Mouse (Mus musculus) left cerebral cortex, postnatal 10 days (tissue): ENCODE data around the gene Ralb. TPM values are rescaled to one million over a fixed set of nuclear protein-coding genes. Genes with fewer than 3 reads are reported as not detected.

Experiments
- DNase-seq, 2 experiments: peaks; one replicate each; pipeline ENCODE4 v3.0.0; 2021 to 2022; ENCODE audit warnings: low spot score in 2 of 2, mixed read lengths in 1 of 2; ENCODE audit errors: extremely low spot score in 1 of 2
- intact Hi-C: fragments of 180-260 bp; cut with DNase I; formaldehyde crosslinking; loops from one replicate; pipeline ENCODE4 v1.15.1; 2025
- total RNA-seq, 2 experiments: library from RNA; stranded (reverse); gene quantifications; 2 replicates each; pipeline ENCODE4 v1.2.3; 2021

Ralb gene
- total RNA-seq, 2 experiments from 2014 or later, result 32.3 to 33.9 TPM

DNA sequence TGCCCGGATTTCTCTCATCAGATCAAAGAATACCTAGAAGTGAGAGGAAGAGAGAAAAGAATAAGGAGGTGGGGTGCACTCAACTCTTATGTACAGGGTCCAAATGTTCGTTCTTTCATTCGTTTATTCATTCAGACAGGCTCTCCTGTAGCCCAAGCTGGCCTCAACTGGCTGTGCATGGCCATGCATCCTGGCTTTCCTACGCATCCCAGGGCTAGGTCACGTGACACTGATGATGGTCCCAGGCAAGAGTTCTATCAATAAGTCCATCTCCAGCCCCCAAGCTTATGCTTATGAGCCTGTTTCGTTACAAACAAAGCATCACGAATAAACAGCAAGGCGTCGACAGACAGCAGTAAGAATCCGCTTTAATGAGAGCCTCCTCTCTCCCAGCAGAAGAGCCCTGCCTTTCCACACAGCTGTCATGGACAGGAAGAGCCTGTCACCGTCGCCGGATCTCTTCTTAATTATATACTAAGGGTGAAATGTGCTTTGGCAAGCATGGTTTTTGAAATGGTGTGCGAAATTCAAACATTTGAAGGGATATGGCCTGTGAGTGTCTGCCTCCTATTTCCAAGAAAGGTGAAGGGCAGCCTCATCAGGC lies 32.7 kb downstream of the Ralb start:
- intact Hi-C loops, result no loop called here

DNA sequence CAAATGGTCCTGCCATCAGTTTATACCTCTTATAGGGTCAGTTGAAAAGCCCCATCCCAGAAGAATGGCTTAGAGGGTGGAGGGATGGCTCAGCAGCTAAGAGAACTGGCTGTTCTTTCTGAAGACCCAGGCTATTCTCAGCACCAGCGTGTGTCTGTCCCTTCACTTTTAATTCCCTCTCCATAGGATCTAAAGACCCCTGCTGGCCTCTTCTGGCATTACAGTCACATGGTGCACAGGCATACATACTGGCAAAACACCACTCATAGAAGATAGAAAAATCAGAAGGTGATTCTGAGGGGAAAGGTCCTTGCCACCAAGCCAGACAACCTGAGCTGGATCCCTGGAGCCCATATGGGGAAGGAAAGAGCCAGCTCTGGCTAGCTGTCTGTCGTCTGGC lies 41.2 kb downstream of the Ralb start:
- peak in 1 of 2 experiments; percentile 50 for DNase-seq
- intact Hi-C loops, result no loop called here

More for the DNA sequence above, 32.7 kb downstream of the Ralb start:
- DNase-seq, result no peak

DNA sequence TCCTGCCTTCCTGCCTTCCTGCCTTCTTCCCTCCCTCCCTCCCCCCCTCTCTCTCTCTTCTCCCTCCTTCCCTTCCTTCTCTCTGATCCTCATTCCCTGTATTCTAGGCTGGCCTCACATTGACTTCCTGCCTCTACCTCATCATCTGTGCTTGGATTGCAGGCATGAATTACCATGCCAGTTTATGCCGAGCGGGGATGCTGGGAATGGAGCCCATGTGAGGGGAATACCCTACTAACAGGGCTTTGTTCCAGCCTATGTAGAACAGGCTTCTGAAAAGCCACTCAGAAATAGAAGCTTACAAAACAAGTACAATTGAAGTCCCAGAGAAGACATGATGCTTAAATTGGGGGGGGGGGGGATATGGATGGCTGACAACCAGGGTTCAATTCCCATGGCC lies 44.5 kb downstream of the Ralb start:
- no peak for DNase-seq
- intact Hi-C loops, result no loop called here

DNA sequence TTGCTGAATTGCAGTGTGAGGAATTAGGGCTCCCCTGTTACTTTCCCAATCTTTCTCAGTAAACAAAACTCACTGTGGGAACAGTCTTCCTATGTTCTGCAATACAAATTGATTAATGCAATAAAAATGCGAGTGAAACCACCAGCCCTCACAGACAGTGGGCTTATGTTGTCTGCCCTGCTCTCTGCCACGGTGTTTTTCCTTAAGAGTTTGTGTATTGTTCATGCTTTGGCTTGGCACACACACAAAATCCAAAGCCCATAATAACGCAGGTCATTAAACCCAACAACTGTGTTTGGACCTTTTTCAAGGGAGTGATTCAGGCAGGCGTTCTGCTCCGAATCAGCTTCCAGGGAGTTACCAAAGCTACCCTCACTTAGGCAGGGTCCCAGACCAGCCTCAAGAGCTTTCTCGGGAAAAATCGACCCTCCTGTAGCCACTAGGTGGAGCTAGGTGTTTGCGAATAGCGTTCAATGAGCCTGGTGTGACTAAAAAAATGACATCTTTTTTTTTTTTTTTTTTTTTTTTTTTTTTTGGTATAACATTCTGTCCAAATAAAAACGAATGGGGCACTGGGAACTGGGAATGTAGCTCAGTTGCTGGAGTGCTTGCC lies 46.5 kb downstream of the Ralb start:
- DNase-seq, result peak; percentile 66 to 69
- intact Hi-C loops, result loop anchor here (10.0 kb wide), 2 partner anchors 217 to 467 kb away; no protein-coding TSS in a partner anchor

DNA sequence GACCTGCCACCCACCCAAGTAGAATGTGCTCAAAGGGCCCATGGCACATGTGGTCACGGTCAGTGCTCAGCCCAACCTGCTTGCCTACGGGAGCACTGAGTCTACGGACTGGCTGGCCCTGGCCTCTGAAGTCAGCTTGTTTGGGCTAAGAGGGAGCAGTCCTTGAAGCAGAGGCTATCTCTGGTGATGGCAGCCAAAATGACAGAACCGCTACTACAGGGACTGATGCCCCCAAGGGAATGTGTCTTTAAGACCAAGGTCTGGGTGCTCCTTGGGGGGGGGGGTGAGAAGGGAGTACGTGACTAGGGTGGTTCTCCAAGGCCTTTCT lies 47.1 kb downstream of the Ralb start:
- intact Hi-C loops, result loop anchor here (10.0 kb wide), 2 partner anchors 217 to 467 kb away; no protein-coding TSS in a partner anchor
- no peak for DNase-seq

DNA sequence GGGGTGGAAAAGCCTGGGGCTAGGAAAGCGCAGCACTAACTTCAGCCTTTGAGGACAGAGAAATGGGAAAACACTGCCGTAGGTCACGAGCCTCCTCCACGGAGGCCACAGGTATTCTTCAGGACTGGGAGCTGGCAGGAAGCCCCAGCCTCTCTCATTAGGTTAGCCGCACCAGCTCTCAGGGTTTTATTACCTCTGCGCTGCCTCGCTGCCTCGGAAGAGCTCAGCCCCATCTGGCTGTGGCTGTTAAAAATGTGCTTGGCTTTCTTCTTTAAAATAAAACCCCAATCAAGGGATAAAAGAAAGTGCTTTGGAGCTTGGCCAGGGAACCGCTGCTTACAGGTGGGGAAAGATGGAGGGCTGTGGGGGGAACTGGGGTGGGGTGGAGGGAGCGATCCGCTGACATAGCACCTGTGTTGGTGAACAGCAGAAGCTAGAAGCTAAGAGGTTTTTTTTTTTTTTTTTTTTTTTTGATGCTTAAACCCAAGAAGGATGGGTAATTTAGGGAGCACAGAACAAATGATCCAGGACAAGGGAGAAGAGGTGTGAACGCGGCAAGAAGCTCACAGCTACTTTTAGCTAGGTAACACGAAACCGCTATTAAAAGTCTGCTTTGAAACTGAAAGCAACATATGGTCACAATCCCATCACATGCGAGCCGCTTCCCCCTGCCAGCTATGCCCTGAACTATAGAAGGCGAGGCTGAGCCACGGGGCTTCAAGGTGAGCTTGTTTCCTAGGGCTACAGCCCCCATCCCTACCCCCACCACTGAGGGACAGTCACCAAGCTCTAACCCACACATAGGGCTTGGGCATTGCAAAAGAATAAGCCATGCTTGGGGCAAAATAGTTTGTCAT lies 47.7 kb downstream of the Ralb start:
- DNase-seq, result no peak
- intact Hi-C loops, result loop anchor here (10.0 kb wide), 2 partner anchors 218 to 468 kb away; no protein-coding TSS in a partner anchor

DNA sequence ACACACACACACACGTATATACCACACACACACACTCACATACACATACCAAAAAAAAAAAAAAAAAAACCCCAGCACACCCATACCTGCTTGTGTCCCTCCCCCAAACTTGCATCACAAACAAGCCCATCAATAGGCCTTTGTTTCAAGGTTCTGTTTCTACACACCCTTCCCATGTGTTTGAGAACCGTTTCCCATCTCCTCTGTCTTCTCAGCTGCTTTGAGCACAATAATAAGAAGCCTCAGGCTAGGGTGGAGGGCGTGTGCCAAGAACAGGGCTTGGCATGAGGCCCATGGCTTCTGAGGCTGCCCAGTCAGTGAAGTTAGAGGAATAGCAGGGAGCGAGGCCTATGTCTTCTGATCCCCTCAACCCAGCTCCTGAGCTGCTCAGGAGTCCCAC lies 50.9 kb downstream of the Ralb start:
- intact Hi-C loops, result loop anchor here (10.0 kb wide), 2 partner anchors 221 to 471 kb away; no protein-coding TSS in a partner anchor
- peak; percentile 49 to 63 for DNase-seq

DNA sequence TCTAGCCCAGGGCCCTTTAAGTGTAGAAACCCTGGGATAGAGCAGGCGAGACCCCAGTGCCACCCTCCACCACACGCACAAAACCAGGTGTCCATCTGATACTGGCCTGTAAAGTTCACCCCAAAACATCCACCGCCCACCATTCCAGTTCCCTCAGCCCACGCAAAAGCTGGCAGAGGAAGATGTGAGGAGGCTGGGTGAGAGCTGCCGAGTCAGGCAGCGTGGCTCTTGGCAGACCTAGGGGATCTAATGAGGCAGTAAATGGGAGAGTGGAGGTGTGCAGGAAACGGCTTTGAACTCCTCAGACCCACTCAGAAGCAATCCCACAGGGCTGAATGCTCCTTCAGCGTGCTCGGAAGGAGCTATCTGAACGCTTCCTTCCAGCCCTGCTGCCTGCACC lies 53.2 kb downstream of the Ralb start:
- intact Hi-C loops, result loop anchor here (10.0 kb wide), 2 partner anchors 223 to 473 kb away; no protein-coding TSS in a partner anchor
- DNase-seq, result no peak

DNA sequence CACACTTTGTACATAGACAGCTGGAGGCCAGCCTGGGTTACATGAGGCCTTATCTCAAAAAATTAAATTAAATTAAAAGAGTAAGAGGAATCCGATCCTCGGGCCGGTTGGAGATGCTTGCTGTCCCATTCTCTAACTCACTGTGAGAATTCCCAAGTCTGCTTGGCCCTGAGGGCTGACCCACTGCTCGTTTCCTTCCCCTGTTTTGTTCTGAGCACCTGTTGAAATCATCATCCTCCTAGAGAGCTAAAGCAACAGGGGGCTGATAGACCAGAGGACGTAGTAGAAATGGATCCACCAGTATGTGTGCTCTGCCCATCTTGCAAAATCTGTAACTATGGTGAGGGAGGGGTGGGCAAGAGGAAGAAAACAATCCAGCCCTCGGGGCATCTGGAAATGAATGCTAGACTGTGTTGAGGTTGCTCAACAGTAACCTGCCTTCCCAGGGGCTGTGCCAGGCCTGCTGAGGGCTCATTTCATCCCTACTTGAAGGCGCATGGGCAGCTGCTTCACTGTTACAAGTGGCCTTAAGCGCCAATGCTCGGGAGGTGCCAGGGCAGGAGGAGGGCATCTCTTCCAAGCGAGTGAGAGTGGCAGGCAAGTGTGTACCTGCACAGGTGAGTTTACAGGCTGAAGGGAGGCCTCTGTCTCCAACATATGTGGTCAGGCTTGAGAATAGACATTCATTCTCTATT lies 53.8 kb downstream of the Ralb start:
- DNase-seq, result no peak
- intact Hi-C loops, result loop anchor here (10.0 kb wide), 2 partner anchors 224 to 474 kb away; no protein-coding TSS in a partner anchor

DNA sequence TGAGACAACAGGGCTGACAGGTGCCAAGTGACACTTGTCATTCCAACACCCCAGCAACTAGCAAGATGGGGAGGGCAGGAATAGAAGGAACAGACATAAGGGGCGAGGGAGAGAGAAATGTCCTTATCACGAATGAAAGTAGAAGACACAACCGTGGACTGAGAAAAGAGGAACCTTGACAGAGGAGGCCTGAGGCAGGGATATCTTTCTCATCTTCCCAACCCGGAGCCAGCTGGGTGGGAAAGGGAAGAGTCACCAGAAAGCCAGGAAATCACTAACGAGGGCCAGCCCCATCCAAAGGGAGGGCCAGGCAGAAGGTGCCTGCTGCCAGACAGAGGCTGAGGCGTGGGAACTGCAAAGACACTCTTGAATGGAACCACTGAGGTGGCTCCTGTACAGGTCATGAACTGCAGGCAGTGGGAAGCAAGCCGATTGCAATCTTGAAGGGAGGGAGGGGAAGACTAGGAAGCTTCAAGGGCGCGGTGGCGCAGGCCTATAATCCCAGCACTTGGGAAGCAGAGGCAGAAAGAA lies 57.8 kb downstream of the Ralb start:
- no peak for DNase-seq
- intact Hi-C loops, result no loop called here

DNA sequence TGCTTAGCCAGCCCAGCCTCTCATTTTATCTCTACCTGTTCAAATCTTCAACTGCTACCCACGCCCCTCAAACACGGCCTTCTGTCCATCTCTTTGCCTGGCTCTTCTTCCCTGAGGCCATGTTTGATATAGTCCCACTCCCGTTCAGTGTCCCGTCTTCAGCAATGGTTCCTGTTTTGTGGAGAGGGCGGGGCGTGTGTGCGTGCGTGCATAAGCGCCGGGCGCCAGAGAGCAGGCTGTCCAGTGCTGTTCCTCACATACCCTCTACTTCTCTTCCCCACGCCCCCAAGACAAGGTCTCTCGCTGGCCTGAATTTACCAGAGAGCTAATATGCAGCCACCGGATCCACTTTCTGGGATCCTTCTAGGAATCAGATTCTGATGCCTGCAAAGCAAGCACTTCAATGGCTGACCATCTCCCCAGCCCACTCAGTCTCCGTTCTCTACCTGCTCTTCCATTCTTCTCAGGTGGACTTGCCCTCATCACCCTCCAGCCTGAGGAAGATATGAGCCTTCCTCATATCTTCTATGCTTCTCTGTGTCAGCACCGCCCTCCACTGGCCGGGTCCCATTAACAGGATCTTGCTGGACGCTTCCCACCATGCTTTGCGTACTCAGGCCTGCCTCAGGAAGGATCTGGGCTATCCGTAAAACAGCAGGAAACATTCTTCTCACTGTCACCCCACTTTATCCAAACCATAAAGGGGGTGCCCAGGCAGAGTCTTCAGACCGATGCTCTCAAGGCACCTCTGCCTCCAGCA lies 60.8 kb downstream of the Ralb start:
- DNase-seq, result no peak
- intact Hi-C loops, result no loop called here

DNA sequence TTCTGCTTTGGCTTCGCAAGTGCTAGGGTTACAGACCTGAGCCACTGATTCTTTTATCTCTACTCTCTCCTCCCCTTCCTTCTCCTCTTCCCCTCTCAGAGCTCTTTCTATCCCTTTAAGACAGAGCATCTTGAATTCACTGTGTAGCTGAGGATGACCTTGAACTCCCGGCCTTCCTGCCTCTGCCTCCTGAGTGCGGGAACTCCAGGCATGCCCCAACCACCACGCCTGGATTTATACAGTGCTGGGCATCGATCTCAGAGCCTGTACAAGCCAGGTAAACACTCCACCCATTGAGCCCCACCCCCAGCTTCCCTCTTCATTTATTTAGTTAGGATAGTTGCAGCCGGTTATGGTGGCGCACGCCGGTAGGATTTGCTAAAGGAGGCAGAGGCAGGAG lies 61.7 kb downstream of the Ralb start:
- no peak for DNase-seq
- intact Hi-C loops, result no loop called here

DNA sequence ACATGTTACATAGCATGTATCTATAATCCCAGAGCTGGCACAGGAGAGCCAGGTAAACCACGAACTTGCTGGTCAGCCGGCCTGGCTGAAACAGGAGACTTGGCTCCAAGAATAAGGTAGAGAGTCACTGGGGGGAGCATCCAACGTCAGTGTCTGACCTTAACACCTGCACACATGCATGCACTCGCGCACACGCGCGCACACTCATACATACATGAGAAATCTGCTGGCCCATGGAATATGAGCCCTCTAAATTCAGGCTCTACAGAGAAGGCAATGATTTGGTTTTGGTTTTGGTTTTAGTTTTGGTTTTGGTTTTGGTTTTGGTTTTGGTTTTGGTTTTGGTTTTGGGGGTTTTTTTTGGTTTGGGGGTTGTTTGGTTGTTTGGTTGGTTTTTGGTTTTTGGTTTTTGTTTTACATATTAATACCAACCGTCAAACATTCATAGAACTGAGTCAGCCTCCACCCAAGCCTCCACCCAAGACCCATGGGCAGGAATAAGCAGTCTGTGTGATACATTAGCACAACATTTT lies 66.4 kb downstream of the Ralb start:
- intact Hi-C loops, result loop anchor here (10.0 kb wide), 1 partner anchor 663 kb away; no protein-coding TSS in a partner anchor
- DNase-seq, result no peak

DNA sequence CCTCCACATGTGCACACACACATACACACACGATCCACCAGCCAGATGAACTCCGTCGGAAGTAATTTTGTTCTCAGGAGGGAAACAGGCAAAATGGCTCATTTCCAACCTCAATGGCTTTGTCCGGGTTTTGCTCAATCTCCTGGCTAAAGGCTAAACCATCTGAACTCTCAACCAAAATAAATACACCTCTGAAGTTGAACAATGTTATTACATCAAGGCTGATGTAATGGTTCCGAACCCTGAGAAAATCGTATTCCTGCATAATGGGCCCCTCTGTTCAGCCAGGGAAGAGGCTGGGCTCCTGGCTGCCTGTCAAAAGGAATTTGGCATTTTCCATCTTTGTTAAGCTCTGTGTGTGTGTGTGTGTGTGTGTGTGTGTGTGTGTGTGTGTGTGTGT lies 67.2 kb downstream of the Ralb start:
- DNase-seq, result no peak
- intact Hi-C loops, result loop anchor here (10.0 kb wide), 1 partner anchor 663 kb away; no protein-coding TSS in a partner anchor

DNA sequence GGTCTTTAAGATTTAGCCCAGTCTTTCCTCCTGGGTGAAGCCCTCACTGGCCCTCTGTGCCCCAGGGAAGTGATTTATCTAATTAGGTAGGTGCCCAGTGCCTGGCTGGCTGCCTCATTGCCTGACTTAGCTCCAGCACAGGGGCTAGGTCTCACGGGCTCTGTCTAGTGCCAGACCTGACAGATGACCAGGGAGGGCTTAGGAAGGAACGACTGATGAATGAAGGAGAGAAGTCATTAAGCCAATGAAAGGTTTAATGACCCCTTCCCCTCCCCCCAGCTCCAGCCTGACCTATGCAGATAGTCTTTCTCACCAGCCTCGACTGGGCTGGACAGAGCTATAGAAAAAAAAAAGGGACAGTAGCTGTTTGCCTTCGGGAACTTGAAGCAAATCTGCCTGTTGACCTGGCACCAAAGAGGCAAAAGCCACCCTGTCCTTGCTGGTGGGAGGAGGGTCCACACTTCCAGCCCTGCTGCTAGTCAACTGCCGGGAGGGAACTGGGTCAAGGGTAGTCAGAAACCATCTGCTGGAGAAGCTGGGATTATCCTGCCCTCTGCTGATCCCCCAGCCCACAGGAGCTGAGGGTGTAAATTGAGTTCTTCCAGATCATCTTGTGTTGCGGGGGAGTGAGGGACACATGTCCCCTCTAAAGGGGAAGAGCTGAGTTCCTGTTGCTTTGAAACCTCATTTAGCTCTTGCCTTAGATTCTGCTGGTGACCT lies 80.3 kb downstream of the Ralb start:
- no peak for DNase-seq
- intact Hi-C loops, result loop anchor here (10.0 kb wide), 1 partner anchor 170 kb away; no protein-coding TSS in a partner anchor

DNA sequence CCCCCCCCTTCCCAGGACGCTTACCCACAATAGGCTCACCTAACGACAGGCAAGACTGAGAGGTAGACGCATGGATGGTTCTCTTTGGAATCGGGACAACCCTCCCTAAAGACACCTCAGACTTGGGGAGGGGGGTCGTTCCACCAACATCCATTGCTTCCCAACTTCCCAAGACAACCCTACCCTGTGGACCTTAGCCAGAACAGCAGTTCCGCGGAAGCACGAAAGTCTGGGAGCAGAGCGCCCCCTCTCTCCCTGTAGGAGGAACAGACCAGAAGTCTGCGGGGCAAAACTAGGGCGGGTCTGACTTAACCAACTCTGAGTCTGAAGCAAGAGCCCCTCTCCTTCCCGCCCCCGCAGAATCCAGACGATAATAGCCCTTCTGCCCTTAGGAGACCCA lies 81.1 kb downstream of the Ralb start:
- intact Hi-C loops, result loop anchor here (2.0 to 10.0 kb wide), 2 partner anchors 169 to 329 kb away; no protein-coding TSS in a partner anchor
- peak; percentile 63 to 65 for DNase-seq

DNA sequence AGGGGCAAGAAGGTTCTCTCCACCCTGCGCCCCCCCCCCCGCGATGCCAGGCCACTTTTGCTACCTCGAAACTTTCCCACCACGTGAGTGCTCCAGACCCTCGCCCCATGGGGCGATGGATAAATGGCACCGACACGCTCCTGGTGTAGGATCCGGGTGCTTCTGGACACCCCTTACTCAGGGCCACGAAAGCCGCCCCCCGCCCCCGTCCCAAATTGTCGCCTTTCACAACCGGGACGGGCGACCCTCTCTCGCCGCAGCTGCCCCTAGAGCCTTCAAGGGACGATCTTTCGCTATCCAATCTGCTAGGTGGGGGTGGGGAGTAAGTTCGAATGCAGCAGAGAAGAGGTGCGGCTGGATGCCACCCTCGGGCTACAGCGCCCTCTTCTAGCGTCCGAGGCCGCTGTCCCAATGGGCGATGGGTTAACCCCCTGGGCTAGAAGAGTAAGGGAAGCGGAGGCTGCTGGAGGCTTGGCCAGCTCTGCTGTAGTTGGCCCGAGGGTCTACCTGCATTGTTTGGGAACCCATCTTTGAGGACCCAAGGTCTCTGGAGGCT lies 82.1 kb downstream of the Ralb start:
- intact Hi-C loops, result loop anchor here (2.0 to 10.0 kb wide), 2 partner anchors 168 to 328 kb away; no protein-coding TSS in a partner anchor
- no peak for DNase-seq
